Mouse (Mus musculus): ENCODE results near the gene Gm14409. TPM values are rescaled to one million over a fixed set of nuclear protein-coding genes. Genes with fewer than 3 reads are reported as not detected.
"Not testable (repeated sequence)": the region's sequence is repeated elsewhere in the genome, so short reads cannot be mapped to it uniquely, and the experiment has no call there.

Gm14409 gene
- not detected in 2 replicates for total RNA-seq (2017)

- ATAC-seq (ENCODE audit: extremely low read depth, insufficient number of reproducible peaks, low FRiP score, poor library complexity, severe bottlenecking): not testable (repeated sequence)
Measured at GRCm38 (mm10) chr2:177266936-177267335, at the start of gene Gm14409. Gene Gm14409 (minus strand): TSS chr2:177267036.

- ATAC-seq (ENCODE audit: extremely low read depth, insufficient number of reproducible peaks, low FRiP score, poor library complexity, severe bottlenecking): not testable (repeated sequence)
Measured at GRCm38 (mm10) chr2:177309627-177310026, 42.8 kb upstream of the Gm14409 start.

- not testable (repeated sequence) for ATAC-seq (ENCODE audit: extremely low read depth, insufficient number of reproducible peaks, low FRiP score, poor library complexity, severe bottlenecking)
Measured at GRCm38 (mm10) chr2:177304980-177305379, 38.1 kb upstream of the Gm14409 start.

- not testable (repeated sequence) for ATAC-seq (ENCODE audit: extremely low read depth, insufficient number of reproducible peaks, low FRiP score, poor library complexity, severe bottlenecking)
Measured at GRCm38 (mm10) chr2:177283701-177284100, 16.9 kb upstream of the Gm14409 start.

- ATAC-seq (ENCODE audit: extremely low read depth, insufficient number of reproducible peaks, low FRiP score, poor library complexity, severe bottlenecking): not testable (repeated sequence)
Measured at GRCm38 (mm10) chr2:177277754-177278153, 10.9 kb upstream of the Gm14409 start.

- not testable (repeated sequence) for ATAC-seq (ENCODE audit: extremely low read depth, insufficient number of reproducible peaks, low FRiP score, poor library complexity, severe bottlenecking)
Measured at GRCm38 (mm10) chr2:177272237-177272636, 5.4 kb upstream of the Gm14409 start.

GRCm38 (mm10) chr2:177247449-177247848 is 19.4 kb downstream of the Gm14409 start:
- ATAC-seq (ENCODE audit: extremely low read depth, insufficient number of reproducible peaks, low FRiP score, poor library complexity, severe bottlenecking): not testable (repeated sequence)

- not testable (repeated sequence) for ATAC-seq (ENCODE audit: extremely low read depth, insufficient number of reproducible peaks, low FRiP score, poor library complexity, severe bottlenecking)
Measured at GRCm38 (mm10) chr2:177230461-177230860, 36.4 kb downstream of the Gm14409 start.

Other genes with a start within 250 kb of the Gm14409 start
- not detected in 2 replicates for gene Gm14401, start 192.7 kb downstream of the Gm14409 start, total RNA-seq (2017)
- 2.3 and 4.3 TPM in 2 replicates for gene Gm14410, start 60.6 kb downstream of the Gm14409 start, total RNA-seq (2017)
- gene Gm14412, start 57.3 kb upstream of the Gm14409 start, total RNA-seq (2017): not detected in 2 replicates
- not detected in 2 replicates for gene Gm14418, start 131.3 kb upstream of the Gm14409 start, total RNA-seq (2017)
- 4.3 and 4.8 TPM in 2 replicates for gene Zfp970, start 197.7 kb upstream of the Gm14409 start, total RNA-seq (2017)
- 0.98 and 2.1 TPM in 2 replicates for gene Gm14403, start 231.2 kb upstream of the Gm14409 start, total RNA-seq (2017)